Mouse (Mus musculus): ENCODE results near the gene Ifrd2.

- no peak for TF ChIP-seq CTCF (IDR thresholded peaks at IDR 0.05 in 2 of 3, conservative IDR thresholded peaks at IDR 0.05 in 1 of 3; ENCODE audit: control insufficient read depth in 1 of 3, insufficient read depth in 1 of 3, low read depth in 2 of 3, low read length in 3 of 3, poor library complexity in 1 of 3, severe bottlenecking in 1 of 3)
- no peak for TF ChIP-seq KAT2A (conservative IDR thresholded peaks at IDR 0.05; ENCODE audit: low read depth, low read length)
- TF ChIP-seq ELF1 (IDR thresholded peaks at IDR 0.05; ENCODE audit: low read depth, low read length): no peak
These were observed 17.7 kb downstream of the Ifrd2 start for GRCm38 (mm10) chr9:107605041-107605661.

Measured in MEL (cell line).